Mouse (Mus musculus) embryo, embryonic 10.5 days (tissue): ENCODE measurements at regions not wholly inside any gene's neighbourhood (a gene's known extent, or its start where the extent isn't known, plus 50 kb on each side); places are given as distances from the start of the nearest gene placed in this dataset.
A peak's percentile ranks its signal among the peaks of the same experiment; 100 is the strongest.

Source experiments
- DNase-seq: peaks from one replicate; pipeline ENCODE4 v3.0.0-alpha.2; 2015; ENCODE audit warnings: low spot score

DNA sequence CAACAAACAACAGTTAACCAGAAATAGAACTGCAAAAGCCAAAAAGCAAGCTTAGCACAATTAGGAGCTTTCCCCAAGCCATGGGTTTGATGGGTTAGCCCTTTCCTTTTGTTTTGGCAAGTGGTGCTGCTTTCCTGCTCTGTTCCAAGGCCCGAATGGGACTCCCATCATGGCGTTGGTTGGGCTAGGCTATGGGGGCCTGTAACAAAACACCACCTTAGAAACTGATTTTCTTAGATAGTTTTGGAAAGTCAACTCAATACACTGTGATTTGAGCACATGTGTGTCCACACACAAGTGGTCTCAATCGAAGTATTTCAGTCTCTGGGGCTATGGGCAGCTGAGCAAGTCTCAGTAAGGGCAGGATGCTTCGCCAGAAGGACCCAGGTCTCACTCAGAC, 470.5 kb upstream of the Kif2a start:
- DNase-seq = no peak

DNA sequence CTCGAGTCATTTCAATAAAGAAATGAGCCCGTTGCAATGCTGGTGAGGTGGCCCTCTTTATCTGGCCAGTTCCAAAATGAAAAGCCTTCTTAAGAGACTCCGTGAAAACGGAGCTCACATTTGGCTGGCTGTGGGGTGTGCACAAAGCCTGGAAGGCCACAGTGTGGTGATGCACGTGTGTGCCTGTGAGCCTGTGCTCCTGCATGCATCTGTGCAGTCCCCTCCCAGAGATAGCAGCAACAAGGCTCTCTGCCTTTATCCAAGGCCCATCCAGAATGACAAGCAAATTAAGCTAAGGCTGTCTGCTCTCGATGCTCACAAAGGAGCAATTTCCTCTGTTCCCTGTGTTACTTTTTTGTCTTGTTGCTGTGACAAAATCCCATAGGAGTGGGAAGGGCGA, 469.5 kb upstream of the Kif2a start:
- DNase-seq = no peak

DNA sequence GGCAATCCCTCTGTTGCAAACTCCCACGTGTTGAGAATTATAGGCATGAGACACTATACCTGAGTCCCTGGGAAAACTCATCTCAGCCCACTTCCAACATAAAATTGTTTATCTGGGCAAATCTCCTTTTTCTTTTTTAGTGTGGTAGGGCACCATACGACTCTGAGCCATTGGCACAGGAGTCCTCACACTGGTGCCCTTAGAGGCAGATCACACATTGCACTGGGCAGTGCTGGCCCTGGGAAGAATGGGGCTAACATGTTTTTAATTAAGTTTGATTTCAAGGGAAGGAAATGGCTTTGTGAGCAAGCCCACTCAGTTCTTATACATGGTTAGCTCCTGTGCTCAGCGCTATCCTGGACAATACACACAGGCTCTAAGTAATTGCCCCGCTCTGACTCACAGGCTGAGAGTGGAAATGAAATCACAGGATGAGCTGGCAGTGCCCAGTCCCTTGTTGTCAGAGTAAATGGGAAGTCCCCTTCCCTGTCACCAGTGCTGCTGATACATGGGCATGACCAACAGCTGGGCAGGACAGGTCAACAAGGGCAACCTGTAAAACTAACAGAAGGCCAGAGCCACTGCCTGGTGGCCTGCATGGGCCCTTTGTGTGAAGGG, 463.6 kb upstream of the Kif2a start:
- DNase-seq = no peak

DNA sequence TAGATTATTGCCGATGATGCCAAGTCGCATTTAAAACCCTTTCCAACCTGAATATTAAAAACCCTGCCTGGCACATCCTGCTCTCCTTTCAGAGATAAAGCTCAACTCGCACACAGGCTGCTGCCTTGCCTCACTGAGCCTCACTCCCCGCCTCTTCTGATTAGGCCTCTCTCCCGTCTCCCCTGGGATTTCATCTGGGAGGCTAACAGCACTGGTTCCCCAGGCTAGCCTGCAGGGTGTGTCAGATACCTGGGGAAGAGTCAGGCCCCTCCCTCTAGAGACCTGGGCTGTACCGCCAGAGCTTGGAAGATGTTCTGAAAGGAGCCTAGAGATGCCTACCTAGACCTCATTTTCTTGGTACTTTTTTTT, 462.7 kb upstream of the Kif2a start:
- DNase-seq = no peak

DNA sequence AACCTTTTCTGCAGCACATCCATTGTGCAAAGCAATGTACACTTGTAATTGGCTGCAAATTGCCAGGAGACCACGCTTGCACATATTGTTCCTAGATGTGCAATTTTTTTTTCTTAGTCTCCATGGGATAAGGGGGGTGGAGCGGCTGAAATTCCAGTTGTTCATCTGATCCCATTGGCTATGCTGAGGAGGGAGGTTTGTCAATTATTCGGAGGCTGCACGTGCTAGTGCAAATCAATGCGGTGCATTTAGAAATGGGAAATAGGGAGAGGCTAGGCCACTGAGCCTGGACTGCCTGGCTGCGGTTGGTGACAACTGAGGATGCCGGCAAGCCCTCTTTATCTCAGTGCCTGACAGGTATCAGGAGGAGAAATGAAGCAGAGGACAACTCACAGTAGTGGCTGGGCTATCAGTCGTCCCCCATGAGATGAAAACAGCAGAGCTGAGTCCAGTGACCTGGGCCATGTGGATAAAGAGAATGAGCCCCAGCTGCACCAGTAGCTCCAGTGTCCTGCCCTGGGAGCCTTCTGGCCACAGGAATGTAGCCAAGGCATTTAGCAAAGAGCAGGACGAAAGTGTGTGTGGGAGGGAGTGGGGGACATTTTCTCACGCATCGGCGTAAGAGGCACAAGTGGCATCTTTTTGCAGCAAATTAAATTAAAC, 462.2 kb upstream of the Kif2a start:
- DNase-seq = no peak

DNA sequence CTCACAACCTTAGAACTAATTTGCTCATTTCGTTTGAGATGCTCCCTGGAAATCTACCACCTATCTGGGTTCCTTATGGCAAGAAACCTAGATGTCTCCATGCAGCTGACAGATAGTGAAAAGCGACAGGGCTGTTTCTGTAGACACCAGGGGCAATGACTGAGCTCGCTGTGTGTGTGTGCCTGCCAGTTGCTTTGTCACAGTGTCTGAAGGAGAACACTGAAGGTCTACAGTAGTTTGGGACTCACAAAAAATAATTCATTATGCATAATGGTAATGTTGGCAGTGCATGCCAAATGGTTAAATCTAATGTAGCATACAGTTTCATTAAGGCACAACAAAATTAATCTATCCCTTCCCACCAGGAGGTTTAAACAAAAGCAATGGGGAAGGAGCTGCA, 453.2 kb upstream of the Kif2a start:
- no peak for DNase-seq

DNA sequence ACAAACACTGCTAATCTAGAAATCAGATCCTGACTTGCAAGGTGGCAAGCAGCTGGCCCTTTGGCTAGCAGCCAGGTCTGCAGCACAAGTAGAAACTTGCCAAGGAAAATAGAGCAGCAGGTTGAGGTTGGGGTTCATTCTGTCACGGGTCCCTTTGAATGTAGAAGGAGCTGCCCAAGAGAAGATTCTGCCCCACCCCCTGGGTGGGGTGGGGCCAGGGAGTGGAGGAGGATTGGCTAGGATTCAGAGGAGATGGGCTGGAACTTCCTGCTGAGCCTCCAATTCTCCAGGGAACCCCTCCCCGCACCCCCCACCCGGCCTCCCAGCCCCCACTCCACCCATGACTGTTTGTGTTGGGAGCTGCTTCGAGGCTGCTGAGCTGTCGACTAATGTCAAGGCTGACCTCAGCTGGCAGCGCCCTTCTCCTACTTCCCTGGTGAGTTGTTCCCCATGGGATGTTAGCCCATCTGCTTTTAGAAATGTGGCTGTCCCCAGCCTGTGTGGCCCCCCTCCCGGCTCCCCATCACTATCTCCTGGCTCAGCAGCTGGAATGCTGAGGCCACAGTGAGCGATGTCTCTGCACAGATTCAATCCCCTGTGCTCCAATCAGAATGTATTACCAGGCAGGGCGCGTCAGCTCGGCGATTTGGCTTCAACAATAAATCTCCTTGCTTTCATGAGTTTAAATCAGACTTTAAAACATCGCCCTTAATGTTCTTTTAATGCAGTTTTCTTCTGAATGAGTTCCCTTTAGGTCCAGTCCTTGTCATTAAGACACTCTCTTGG, 447.8 kb upstream of the Kif2a start:
- peak; percentile 61 for DNase-seq

DNA sequence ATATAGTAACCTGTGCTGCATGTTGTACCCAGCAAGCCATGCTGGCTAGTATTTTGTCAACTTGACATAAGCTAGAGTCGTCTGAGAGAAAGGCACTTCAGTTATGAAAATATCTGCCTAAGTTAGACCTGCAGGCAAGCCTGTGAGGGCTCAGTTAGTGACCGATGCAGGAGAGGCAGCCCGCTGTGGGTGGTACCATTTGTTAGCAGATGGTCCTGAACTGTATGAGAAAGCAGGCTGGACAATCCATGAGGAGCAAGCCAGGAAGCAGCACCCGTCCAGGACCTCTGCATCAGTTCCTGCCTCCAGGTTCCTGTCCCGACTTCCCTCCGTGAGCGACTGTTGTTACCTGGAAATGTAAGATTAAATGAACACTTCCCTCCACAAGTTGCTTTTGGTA, 440.9 kb upstream of the Kif2a start:
- DNase-seq = no peak

DNA sequence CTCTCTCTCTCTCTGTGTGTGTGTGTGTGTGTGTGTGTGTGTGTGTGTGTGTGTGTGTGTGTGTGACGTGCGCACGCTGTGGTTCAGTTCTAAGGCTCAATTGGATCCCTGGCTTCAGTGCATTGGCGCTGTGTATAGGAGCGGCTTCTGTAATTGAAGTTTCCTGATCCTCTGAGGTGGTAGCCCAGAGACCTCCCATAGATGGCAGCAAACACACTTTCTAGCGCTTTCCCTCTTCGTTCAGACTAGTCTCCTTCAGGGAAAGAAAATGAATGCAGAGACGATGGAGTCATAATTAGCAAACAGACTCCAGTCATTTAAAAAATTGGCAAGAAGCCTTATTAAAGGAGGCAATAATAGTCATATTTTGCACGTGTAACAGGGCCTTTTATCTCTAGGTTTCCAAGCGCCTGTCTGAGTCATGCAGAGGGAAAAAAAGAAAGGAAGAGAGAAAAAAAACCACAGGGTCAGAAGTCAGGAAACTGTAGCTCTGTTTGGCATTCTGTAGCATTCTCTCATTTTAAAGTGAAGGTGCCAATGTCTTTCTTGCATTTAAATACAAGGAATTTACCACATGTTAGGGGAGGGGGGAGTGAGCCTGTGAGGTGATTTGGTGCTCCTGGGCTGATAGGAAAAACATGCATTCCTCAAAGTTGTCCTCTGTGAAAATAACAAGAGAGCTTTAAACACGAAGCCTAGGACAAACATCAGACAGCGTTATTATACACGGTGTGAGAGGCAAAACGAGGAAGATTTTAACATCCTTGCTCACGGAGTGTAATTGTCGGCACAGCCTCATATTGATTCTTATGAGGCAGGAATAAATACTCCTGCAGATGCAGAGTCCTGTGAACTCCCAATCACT, 439.4 kb upstream of the Kif2a start:
- DNase-seq = peak; percentile 89

DNA sequence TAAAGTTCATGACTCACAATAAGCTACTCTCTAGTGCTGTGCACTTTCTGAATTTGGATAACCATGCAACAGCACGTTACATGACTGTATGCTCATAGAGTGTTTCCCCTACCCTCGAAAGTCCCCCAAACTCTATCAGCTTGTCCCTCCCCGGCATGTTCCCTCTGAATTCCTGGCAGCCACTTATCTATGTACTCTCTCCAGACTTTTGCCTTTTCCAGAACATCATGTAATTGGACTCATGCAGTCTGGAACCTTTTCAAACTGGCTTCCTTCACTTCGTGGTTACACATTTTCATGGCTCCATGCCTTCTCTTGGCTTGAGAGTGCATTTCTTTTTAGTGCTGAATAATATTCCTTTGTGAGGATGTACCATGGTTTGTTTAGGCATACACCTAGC, 436.8 kb upstream of the Kif2a start:
- DNase-seq = no peak

DNA sequence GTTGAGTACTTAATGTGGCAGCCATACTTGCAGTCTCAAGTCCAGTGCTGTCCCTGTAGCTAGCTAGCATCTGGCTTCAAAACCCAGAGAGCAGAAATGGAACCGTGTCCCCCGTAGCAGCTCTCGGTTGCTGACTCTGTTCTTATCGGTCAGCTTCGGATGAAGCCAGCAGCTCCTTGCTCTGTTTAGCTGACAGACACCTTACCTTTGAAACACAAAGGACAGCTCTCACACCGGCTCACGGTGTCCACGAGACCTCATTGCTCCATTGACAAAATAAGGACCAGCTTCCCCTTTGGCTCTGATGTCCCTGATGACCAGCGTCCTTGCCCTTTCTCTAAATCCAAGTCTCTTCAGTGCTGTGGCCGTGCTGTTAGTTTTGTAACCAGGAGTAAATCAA, 435.3 kb upstream of the Kif2a start:
- no peak for DNase-seq

DNA sequence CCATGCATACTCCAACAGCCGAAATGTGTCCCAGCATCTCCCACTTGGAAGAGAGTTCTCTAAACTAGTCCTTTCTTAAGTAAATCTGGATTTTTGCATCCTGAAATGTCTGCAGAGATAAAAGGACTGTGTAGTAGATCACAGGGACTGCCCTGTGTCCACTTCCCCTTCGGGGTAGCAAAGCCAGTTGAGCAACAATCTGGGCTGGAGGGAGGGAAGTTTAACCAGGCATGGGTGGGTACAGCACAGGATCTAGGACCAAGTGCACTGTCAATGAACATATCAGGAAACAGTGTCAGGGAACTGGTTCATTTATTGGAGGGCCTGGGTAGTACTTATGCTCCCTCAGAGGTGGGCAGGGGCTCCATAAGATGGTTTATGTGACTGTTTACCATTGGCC, 434.5 kb upstream of the Kif2a start:
- no peak for DNase-seq

DNA sequence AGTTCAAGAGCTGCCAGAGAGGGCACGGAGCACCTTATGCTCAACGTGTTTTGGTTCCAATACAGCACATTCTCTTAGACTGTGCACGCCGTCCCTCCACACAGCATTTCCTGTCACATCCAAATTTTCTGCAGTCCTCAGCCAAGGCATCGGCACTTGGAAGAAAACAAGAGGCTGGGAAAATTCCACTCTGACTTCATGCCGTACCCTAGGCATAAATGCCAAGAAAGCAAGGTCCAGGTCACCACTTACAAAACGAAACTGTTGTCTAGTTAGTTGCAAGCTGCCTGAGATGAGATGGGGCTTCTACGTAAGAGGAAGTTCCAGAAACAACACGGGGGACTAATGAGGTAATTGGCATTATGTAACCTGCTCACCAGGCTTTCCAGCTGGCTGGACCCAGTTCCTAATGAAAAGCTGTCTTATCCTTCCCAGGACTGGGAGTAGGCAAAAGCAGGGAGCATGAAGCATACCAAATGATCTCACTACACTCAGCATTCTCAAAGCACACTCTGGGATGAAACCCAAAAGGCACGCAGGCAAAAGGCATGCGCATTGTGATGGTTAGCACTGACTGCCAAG, 427.8 kb upstream of the Kif2a start:
- DNase-seq = no peak

DNA sequence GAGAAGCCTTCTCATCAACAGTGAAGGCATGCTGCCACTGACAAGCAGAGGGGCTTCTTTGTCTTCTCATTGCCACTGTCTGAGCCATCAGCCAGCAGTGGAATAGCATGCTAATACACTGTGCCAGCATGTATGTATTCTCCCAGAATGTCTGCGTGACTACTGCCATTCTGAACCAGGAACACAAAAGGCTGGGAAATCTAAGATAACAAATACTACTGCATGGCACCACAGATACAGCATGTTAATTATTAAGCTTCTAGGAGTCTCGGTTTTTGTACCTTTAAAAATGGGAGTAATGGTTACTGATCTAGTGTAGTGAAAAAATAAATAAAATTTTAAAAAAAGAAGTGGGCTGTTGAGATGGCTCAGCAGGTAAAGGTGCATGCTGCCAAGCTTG, 425.9 kb upstream of the Kif2a start:
- DNase-seq = no peak

DNA sequence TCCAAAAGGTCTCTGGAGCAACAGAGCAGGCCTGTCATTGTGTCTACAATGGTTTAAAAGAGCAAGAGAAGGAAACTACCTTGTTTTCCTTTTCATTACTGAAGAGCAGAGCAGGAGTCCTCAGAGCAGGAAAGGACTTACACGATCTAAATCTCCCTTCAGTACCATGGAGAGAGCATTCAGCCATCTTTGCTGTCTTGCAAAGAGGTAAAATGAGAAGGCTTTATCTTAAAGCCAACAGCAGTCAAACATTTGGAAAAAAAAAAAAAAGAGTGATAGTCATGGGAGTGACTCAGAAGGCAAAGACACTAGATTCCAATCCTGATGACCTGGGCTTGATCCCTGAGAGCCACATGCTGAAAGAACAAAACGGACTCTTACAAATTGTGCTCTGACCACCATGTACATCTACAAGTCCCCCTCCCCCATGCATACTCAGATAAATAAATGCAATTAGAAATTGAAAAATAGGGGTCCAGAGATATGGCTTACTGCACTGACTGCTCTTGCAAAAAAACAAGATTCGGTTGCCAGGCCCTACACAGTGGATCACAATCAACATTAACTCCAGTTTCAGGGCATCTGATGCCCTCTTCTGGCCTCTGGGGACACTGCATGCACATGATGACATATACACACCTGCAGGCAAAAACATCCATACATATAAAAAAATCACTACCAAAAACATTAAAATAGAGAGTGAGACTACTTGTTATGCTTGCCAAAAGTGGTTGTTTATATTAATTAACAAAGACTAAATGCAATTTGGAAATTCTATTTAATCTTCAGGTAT, 397.6 kb upstream of the Kif2a start:
- peak; percentile 33 for DNase-seq

DNA sequence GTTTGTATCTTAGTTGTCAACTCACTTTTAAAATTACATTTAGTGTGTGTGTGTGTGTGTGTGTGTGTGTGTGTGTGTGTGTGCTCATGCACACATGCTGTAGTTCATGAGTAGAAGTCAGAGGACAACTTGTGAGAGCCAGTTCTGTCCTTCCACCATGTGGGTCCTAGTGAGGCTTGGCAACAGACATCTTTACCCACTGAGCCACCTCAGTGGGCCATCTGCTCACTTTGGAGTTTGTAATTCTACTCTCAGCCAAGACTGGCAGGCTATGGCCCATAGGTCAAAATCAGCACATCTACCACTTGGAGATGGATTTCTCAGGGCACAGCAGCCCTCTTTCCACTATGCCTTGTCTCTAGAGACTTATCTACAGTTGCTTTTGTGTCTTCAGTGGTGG, 388.3 kb upstream of the Kif2a start:
- DNase-seq = no peak

DNA sequence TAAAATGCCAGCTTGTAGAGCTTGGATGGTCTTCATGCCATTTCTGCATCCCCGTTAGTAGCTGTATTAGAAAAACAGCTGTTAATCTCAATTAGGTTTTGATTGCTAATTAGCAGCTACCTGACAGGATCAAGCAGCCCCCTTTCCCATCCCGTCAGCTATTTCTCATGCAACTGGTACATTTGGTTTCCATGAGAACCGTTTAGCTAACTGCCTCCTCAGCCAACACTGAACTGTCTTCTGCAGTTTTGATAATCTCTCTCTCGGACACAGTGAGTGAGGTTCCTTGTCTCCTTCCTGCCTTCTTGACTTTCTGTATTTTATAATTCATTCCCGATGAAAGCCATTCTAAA, 385.7 kb upstream of the Kif2a start:
- DNase-seq = no peak

DNA sequence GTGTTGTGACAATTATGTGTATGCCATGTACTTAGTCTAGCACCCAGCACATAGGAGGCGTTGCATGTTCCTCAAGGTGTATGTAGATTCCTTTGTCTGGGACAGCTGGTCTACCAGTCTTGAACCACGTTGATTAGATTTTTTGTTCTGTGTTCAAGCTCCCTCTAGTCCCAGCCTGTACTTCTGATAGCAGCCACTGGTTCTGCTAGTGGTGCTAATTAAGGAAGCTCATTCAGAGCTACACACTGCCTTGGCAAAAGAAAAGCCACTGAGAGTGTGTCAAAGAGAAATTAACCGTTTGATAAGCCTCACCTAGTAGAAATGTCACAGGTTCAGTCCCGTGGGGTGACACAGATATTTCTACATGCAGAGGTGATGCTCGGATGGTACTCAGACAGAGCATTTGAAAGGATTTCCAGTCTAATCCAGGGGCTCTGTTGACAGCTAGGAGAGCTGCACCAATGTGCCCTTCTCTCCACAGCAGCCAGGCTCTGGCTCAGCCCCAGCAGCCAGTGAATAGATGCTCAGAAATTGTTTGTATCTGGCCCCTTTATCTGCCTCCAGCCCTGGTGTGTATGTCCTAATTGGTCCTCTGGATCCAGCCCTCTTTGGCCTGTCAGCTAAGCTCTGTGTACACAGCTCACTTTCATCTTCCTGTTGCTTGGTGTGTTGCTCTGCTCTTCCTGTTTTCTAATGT, 385.2 kb upstream of the Kif2a start:
- DNase-seq = no peak

DNA sequence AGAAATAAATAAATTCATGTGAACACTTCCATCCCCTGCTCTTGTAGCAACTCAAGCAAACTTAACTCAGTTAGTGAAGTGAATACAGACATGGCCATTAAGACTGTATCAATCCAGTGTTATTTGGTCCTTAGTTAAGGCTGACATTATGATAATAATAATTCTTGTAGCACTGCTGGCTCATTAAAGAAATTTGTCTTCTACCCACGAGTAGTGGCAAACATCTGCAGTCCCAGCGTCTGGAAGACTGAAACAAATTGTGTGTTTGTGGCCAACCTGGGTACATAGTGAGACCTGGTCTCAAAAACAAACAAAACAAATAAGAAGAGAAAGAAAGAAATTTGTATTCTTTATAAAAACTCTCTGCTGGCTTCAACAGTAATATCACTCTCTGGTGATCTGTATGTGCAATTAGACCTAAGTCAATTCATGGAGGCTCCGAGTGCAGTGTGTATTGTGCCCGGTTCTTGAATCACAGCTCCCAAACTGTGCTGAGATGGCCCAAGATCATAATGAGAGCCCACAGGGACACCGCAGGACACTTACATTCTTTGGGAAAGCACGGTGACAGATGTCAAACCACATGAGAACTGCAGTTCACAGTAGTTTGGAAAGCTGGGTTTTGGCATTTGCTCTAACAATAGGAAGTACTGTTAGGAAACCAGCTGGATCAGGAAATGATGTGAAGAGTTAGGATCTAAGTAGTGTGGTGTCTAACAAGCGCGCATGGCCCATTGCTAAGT, 376.9 kb upstream of the Kif2a start:
- peak; percentile 35 for DNase-seq

DNA sequence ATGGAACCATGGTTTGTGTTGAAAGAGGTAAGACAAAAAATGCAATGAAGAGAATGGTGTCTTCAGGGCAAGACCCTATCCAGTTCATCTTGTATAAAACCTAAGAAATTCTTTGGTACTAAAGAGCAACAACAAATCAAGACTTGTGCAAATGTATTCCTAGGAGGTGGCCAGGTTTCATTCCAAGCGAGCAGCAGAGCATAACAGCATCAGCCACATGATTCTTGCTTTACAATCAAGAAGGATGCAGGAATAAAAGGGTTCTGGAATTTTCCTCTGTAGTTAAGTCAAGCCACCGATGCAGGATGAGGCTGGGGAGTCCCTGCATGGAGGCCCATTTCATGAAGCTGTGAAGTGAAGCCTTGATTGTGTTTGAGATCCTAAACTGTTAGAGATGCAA, 374.1 kb upstream of the Kif2a start:
- no peak for DNase-seq
